Mouse (Mus musculus) bone marrow macrophage, adult 2 months (primary cell): Measurements from ENCODE around the gene Elovl4.

Experiments used
- CTCF ChIP-seq: IDR thresholded peaks from 2 replicates; pipeline ENCODE4 v1.5.1; 2012; ENCODE audit warnings: low read depth, mild to moderate bottlenecking, low read length, moderate library complexity
- POLR2A ChIP-seq: IDR thresholded peaks from 2 replicates; pipeline ENCODE4 v1.6.1; 2012; ENCODE audit warnings: mild to moderate bottlenecking, low read depth, low read length, borderline replicate concordance

DNA sequence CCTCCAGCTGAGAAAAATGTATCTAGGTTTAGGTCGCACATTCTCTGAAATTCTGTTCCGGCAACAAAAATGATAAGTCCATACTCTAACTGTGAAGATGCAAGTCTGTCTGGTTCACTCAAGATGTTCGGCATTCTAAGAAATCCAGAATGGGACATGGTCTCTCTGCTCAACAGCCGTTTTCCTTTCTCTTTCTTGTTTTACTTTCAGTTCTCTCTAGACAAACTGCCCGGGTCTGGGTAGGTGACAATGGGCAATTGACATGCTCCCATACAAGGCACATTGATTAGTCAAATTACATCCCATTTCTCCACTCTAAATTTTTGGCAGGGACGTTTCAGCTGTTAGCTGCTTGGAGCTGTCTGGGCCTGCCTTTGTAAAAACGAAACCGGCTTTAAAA lies 25.1 kb upstream of the Elovl4 start:
- TF ChIP-seq CTCF (no peak), POLR2A (no peak)
